Mouse (Mus musculus) hindbrain, embryonic 13.5 days (tissue): Measurements from ENCODE around the gene Lce1f. TPM values are rescaled to one million over a fixed set of nuclear protein-coding genes. Genes with fewer than 3 reads are reported as not detected.

Experiments
- ATAC-seq: fragments of 200-750 bp; cut with Nextera tagmentation; 2 replicates; pipeline ENCODE4 v1.8.0; 2017; ENCODE audit warnings: moderate TSS enrichment; ENCODE audit not compliant: low FRiP score
- H3K27ac ChIP-seq: fragments of 300-500 bp; sonication (generic); 2 replicates; pipeline ENCODE4 v1.5.1; 2015; ENCODE audit warnings: inconsistent platforms, mild to moderate bottlenecking, moderate library complexity
- H3K27me3 ChIP-seq: fragments of 300-500 bp; sonication (generic); 2 replicates; pipeline ENCODE4 v1.6.1; 2015; ENCODE audit warnings: mild to moderate bottlenecking, inconsistent platforms
- H3K36me3 ChIP-seq: fragments of 300-500 bp; sonication (generic); 2 replicates; pipeline ENCODE4 v1.6.1; 2015; ENCODE audit warnings: mild to moderate bottlenecking, inconsistent platforms
- H3K4me1 ChIP-seq: fragments of 300-500 bp; sonication (generic); replicated peaks from 2 replicates; pipeline ENCODE4 v1.6.1; 2015; ENCODE audit warnings: inconsistent platforms
- H3K4me2 ChIP-seq: fragments of 300-500 bp; sonication (generic); 2 replicates; pipeline ENCODE4 v1.6.1; 2015; ENCODE audit warnings: inconsistent platforms, mild to moderate bottlenecking, moderate library complexity
- H3K4me3 ChIP-seq: fragments of 300-500 bp; sonication (generic); 2 replicates; pipeline ENCODE4 v1.5.1; 2015; ENCODE audit warnings: mild to moderate bottlenecking, inconsistent platforms
- H3K9ac ChIP-seq: fragments of 300-500 bp; sonication (generic); 2 replicates; pipeline ENCODE4 v1.6.1; 2015; ENCODE audit warnings: mild to moderate bottlenecking, inconsistent platforms
- H3K9me3 ChIP-seq: fragments of 300-500 bp; sonication (generic); 2 replicates; pipeline ENCODE4 v1.6.1; 2016; ENCODE audit warnings: inconsistent platforms
- polyA plus RNA-seq: library from polyadenylated mRNA; unstranded; fragments of >200 nt; fragmentation: Nextera tagmentation; extraction: Ambion mirVana; gene quantifications from 2 replicates; pipeline ENCODE4 v1.2.1, GENCODE M21; 2015

The Lce1f gene
- polyA plus RNA-seq, 1 experiment from 2014 or later, result not detected

- Histone ChIP-seq H3K9ac (no peak within 1 kb of the TSS), H3K9me3 (no peaks in the 10 kb centered on the region), H3K4me1 (no peaks in the 10 kb centered on the region), H3K27me3 (no peaks in the 10 kb centered on the region), H3K4me3 (no peak within 1 kb of the TSS), H3K27ac (no peak within 1 kb of the TSS), H3K4me2 (no peak within 1 kb of the TSS), H3K36me3 (no peaks in the 10 kb centered on the region)
- no peak for ATAC-seq
These were observed 49.9 kb downstream of the Lce1f start, which contains the start of gene Lce1a2 for GRCm38 (mm10) chr3:92670215-92670614. Gene Lce1a2, minus strand, starts transcription at chr3:92670315.

Other genes starting within 250 kb of the Lce1f start
- gene Sprr1a, start 234.5 kb downstream of the Lce1f start, polyA plus RNA-seq, result not detected in 2 replicates
- gene Sprr4, start 219.9 kb downstream of the Lce1f start, polyA plus RNA-seq, result not detected in 2 replicates
- gene 2310046K23Rik, start 185.8 kb downstream of the Lce1f start, polyA plus RNA-seq, result not detected in 2 replicates
- not detected in 2 replicates for gene Ivl, start 146.6 kb downstream of the Lce1f start, polyA plus RNA-seq
- gene Smcp, start 131.4 kb downstream of the Lce1f start, polyA plus RNA-seq, result not detected in 2 replicates
- gene 2210017I01Rik, start 112.9 kb downstream of the Lce1f start, polyA plus RNA-seq, result not detected in 2 replicates
- not detected in 2 replicates for gene Lce6a, start 98.7 kb downstream of the Lce1f start, polyA plus RNA-seq
- not detected in 2 replicates for gene Lce1a1, start 72.0 kb downstream of the Lce1f start, polyA plus RNA-seq
- not detected in 2 replicates for gene Lce1b, start 63.4 kb downstream of the Lce1f start, polyA plus RNA-seq
- not detected in 2 replicates for gene Lce1a2, start 50.0 kb downstream of the Lce1f start, polyA plus RNA-seq
- gene Lce1c, start 41.1 kb downstream of the Lce1f start, polyA plus RNA-seq, result not detected in 2 replicates
- gene Lce1d, start 33.1 kb downstream of the Lce1f start, polyA plus RNA-seq, result not detected in 2 replicates
- not detected in 2 replicates for gene Lce1e, start 11.3 kb downstream of the Lce1f start, polyA plus RNA-seq
- gene Gm38119, start 18.7 kb upstream of the Lce1f start, polyA plus RNA-seq, result not detected in 2 replicates
- not detected in 2 replicates for gene Lce1g, start 32.0 kb upstream of the Lce1f start, polyA plus RNA-seq
- gene Lce1h, start 44.7 kb upstream of the Lce1f start, polyA plus RNA-seq, result not detected in 2 replicates
- not detected in 2 replicates for gene Lce1i, start 58.5 kb upstream of the Lce1f start, polyA plus RNA-seq
- gene Lce1j, start 70.2 kb upstream of the Lce1f start, polyA plus RNA-seq, result not detected in 2 replicates
- not detected in 2 replicates for gene Lce1k, start 87.5 kb upstream of the Lce1f start, polyA plus RNA-seq
- not detected in 2 replicates for gene Kprp, start 106.9 kb upstream of the Lce1f start, polyA plus RNA-seq
- gene Lce1l, start 130.9 kb upstream of the Lce1f start, polyA plus RNA-seq, result not detected in 2 replicates
- gene 2310050C09Rik, start 149.9 kb upstream of the Lce1f start, polyA plus RNA-seq, result not detected in 2 replicates
- not detected in 2 replicates for gene Lce3a, start 205.9 kb upstream of the Lce1f start, polyA plus RNA-seq
- gene Lce3b, start 212.6 kb upstream of the Lce1f start, polyA plus RNA-seq, result not detected in 2 replicates
- gene Lce3c, start 224.1 kb upstream of the Lce1f start, polyA plus RNA-seq, result not detected in 2 replicates
- not detected in 2 replicates for gene Lce3d, start 237.0 kb upstream of the Lce1f start, polyA plus RNA-seq
- not detected in 2 replicates for gene Lce3e, start 246.7 kb upstream of the Lce1f start, polyA plus RNA-seq